Mouse (Mus musculus) limb, embryonic 14.5 days (tissue): ENCODE results near the gene Ranbp6. TPM values are rescaled to one million over a fixed set of nuclear protein-coding genes. Genes with fewer than 3 reads are reported as not detected.

Experiments
- ATAC-seq: fragments of 200-750 bp; cut with Nextera tagmentation; 2 replicates; pipeline ENCODE4 v1.8.0; 2017; ENCODE audit warnings: low read depth, moderate number of reproducible peaks, moderate TSS enrichment; ENCODE audit not compliant: low FRiP score
- DNase-seq: peaks from one replicate; pipeline ENCODE4 v3.0.0-alpha.2; 2015; ENCODE audit warnings: low spot score
- H3K27ac ChIP-seq: fragments of 300-500 bp; sonication (generic); replicated peaks from 2 replicates; pipeline ENCODE4 v1.5.1; 2014; ENCODE audit warnings: low read depth, mild to moderate bottlenecking, low read length, moderate library complexity, mixed read lengths
- H3K27me3 ChIP-seq: fragments of 300-500 bp; sonication (generic); 2 replicates; pipeline ENCODE4 v1.6.1; 2014; ENCODE audit warnings: low read length, mixed read lengths; ENCODE audit not compliant: control insufficient read depth, insufficient read depth
- H3K36me3 ChIP-seq: fragments of 300-500 bp; sonication (generic); 2 replicates; pipeline ENCODE4 v1.6.1; 2014; ENCODE audit warnings: mild to moderate bottlenecking, low read length, moderate library complexity, mixed read lengths; ENCODE audit not compliant: control insufficient read depth, insufficient read depth
- H3K4me1 ChIP-seq: fragments of 300-500 bp; sonication (generic); 2 replicates; pipeline ENCODE4 v1.6.1; 2014; ENCODE audit warnings: antibody characterized with exemption, low read length, mixed read lengths; ENCODE audit not compliant: control insufficient read depth, insufficient read depth
- H3K4me2 ChIP-seq: fragments of 300-500 bp; sonication (generic); replicated peaks from 2 replicates; pipeline ENCODE4 v1.6.1; 2014; ENCODE audit warnings: low read depth, mild to moderate bottlenecking, low read length, moderate library complexity; ENCODE audit not compliant: severe bottlenecking
- H3K4me3 ChIP-seq: fragments of 300-500 bp; sonication (generic); replicated peaks from 2 replicates; pipeline ENCODE4 v1.5.1; 2014; ENCODE audit warnings: low read length
- H3K9ac ChIP-seq: fragments of 300-500 bp; sonication (generic); 2 replicates; pipeline ENCODE4 v1.6.1; 2014; ENCODE audit warnings: mild to moderate bottlenecking, low read depth, low read length, moderate library complexity; ENCODE audit not compliant: severe bottlenecking
- H3K9me3 ChIP-seq: fragments of 300-500 bp; sonication (generic); 2 replicates; pipeline ENCODE4 v1.6.1; 2016; ENCODE audit warnings: low read length; ENCODE audit not compliant: control insufficient read depth
- POLR2A ChIP-seq: fragments of 200-500 bp; IDR thresholded peaks from 2 replicates; pipeline ENCODE4 v1.8.0; 2012; ENCODE audit warnings: inconsistent platforms, mild to moderate bottlenecking, moderate library complexity, borderline replicate concordance; ENCODE audit not compliant: insufficient read depth, insufficient read length; ENCODE audit errors: extremely low read depth
- WGBS: fragments of 180-500 bp; shearing (Covaris S2); extraction: QIAGEN DNeasy Blood & Tissue Kit; methylation state at CpG from one replicate; pipeline ENCODE4 v1.1.7; 2014; 5-methylcytosine and 5-hydroxymethylcytosine counted together
- polyA plus RNA-seq, 2 experiments: library from polyadenylated mRNA; depleted of rRNA in 1 of 2; stranded (reverse) in 1 of 2; unstranded in 1 of 2; fragments of >200 nt; fragmentation: Nextera tagmentation in 1 of 2; extraction: Ambion mirVana in 1 of 2; gene quantifications; 2 replicates each; pipeline versions ENCODE4 v1.2.1 to v1.2.3; 2012 to 2014

The Ranbp6 gene
- 6.3 and 8.0 TPM in 2 replicates for polyA plus RNA-seq (2012; rRNA removed)
- polyA plus RNA-seq (2014; fragmentation: Nextera tagmentation; extraction: Ambion mirVana), result 20.5 and 22.8 TPM in 2 replicates

GRCm38 (mm10) chr19:29812581-29813460 lies at the start of gene Ranbp6:
Gene Ranbp6, minus strand, starts transcription at chr19:29812974.
- Histone ChIP-seq H3K9ac (peak within 1 kb of the TSS; percentile 79), H3K4me1 (peaks cover 9% of the 10 kb centered on the region), H3K4me3 (peak within 1 kb of the TSS; percentile 79), H3K27ac (0 out of 2 replicates have a peak within 1 kb of the TSS, but pooled peaks have one; percentile 46), H3K27me3 (no peaks in the 10 kb centered on the region), H3K4me2 (peak within 1 kb of the TSS; percentile 81), H3K9me3 (no peaks in the 10 kb centered on the region), H3K36me3 (peaks cover 27% of the 10 kb centered on the region)
- DNase-seq, result peak; percentile 89
- peak; percentile 94; the same call in 1 of the 2 replicates for TF ChIP-seq POLR2A
- peak; percentile 97 for ATAC-seq
- 1% methylated on average over 45 of the region's 47 CpGs for WGBS

GRCm38 (mm10) chr19:29860816-29861215 lies 48.0 kb upstream of the Ranbp6 start:
- Histone ChIP-seq H3K36me3 (no peaks in the 10 kb centered on the region), H3K4me3 (no peak overlapping the region), H3K9me3 (no peaks in the 10 kb centered on the region), H3K4me1 (no peaks in the 10 kb centered on the region), H3K4me2 (no peak overlapping the region), H3K9ac (no peak overlapping the region), H3K27ac (no peak overlapping the region), H3K27me3 (no peaks in the 10 kb centered on the region)
- DNase-seq (no peak), ATAC-seq (no peak)
- TF ChIP-seq POLR2A, result no peak
- WGBS, result 82% methylated on average over 4 of the region's 4 CpGs

GRCm38 (mm10) chr19:29857267-29857666 lies 44.5 kb upstream of the Ranbp6 start:
- 83% methylated on average over 5 of the region's 5 CpGs for WGBS
- H3K27me3 ChIP-seq, result no peaks in the 10 kb centered on the region

GRCm38 (mm10) chr19:29853711-29854110 lies 40.9 kb upstream of the Ranbp6 start:
- 87% methylated on average over 5 of the region's 5 CpGs for WGBS
- Histone ChIP-seq H3K27ac (no peak overlapping the region), H3K4me1 (no peaks in the 10 kb centered on the region), H3K4me3 (no peak overlapping the region), H3K27me3 (no peaks in the 10 kb centered on the region), H3K9ac (no peak overlapping the region), H3K9me3 (no peaks in the 10 kb centered on the region), H3K4me2 (no peak overlapping the region), H3K36me3 (no peaks in the 10 kb centered on the region)
- TF ChIP-seq POLR2A, result no peak
- DNase-seq (no peak), ATAC-seq (no peak)

More at GRCm38 (mm10) chr19:29857267-29857666, 44.5 kb upstream of the Ranbp6 start:
- no peak for TF ChIP-seq POLR2A
- no peak overlapping the region for H3K9ac ChIP-seq
- H3K9me3 ChIP-seq, result no peaks in the 10 kb centered on the region
- no peak overlapping the region for H3K4me3 ChIP-seq
- DNase-seq (no peak), ATAC-seq (no peak)
- H3K4me2 ChIP-seq, result no peak overlapping the region
- H3K4me1 ChIP-seq, result no peaks in the 10 kb centered on the region
- H3K36me3 ChIP-seq, result no peaks in the 10 kb centered on the region
- no peak overlapping the region for H3K27ac ChIP-seq

GRCm38 (mm10) chr19:29851036-29851690 lies 38.4 kb upstream of the Ranbp6 start:
- H3K36me3 ChIP-seq, result no peaks in the 10 kb centered on the region
- no peak overlapping the region for H3K4me2 ChIP-seq
- no peaks in the 10 kb centered on the region for H3K27me3 ChIP-seq
- no peak for DNase-seq
- H3K9me3 ChIP-seq, result no peaks in the 10 kb centered on the region
- ATAC-seq, result no peak
- 54% methylated on average over 12 of the region's 12 CpGs for WGBS
- H3K9ac ChIP-seq, result no peak overlapping the region
- H3K4me3 ChIP-seq, result no peak overlapping the region
- H3K4me1 ChIP-seq, result no peaks in the 10 kb centered on the region
- no peak overlapping the region for H3K27ac ChIP-seq
- TF ChIP-seq POLR2A, result no peak
